Comparison of ENCODE assay signal across 7 mouse cellular contexts in the genomic region with DNA sequence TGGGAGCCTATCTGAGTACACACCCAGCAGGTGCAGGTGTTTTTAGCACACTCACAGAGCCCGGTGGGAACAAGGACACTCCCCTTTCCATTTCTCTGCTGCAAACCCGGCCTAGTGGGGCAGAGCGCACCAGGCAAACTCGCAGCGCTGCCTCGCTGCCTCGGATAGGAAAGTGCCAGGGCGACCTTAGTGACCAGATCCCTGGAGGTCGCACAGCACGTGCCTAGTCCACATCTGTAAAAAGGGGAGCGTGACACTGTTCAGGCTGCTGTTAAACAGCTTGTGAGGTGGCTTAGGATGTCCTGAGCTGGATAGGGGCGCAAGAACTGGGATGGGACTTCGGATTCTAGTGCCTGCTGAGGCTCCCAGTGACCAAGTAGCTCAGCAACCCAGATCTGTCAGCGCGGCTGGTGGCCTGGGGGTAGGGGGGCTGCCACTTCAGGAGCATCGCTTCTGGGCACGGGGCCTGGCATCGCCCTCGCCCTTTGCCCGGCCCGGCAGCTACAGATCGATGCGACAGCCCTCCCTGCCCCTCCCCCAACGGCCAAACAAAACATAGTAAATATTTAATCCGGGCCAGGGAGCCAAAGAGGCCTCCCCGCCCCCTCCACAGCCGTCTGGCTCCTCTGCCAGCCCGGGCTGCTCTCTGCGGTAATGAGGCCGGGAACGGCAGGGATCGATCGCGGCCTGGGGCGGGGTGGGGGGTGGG. TPM values are rescaled to one million over a fixed set of nuclear protein-coding genes. Genes with fewer than 3 reads are reported as not detected.
DNase-seq lines count a peak whose midpoint lies in the region; ATAC-seq and TF ChIP-seq lines count a peak whose summit lies in the region.

No protein-coding gene starts in this region.

- peak overlapping the region; percentile 49 for H3K4me2 ChIP-seq in forebrain, embryonic 14.5 days (ENCODE audit: low read length)
- peak overlapping the region; percentile 54 for H3K4me2 ChIP-seq in liver, postnatal 0 days (ENCODE audit: low read depth, low read length)

- H3K4me3 ChIP-seq in forebrain, embryonic 14.5 days (ENCODE audit: low read depth, low read length), result peak overlapping the region; percentile 18
- peak overlapping the region; percentile 8 for H3K4me3 ChIP-seq in liver, postnatal 0 days (ENCODE audit: low read depth, low read length)

- no peak for TF ChIP-seq CTCF in liver, postnatal 0 days (IDR thresholded peaks at IDR 0.05; ENCODE audit: low read depth)

- H3K27me3 ChIP-seq in forebrain, embryonic 14.5 days (replicated peaks; ENCODE audit: control insufficient read depth, insufficient read depth, low read length), result no peaks in the 10 kb centered on the region
- no peaks in the 10 kb centered on the region for H3K27me3 ChIP-seq in liver, postnatal 0 days (ENCODE audit: insufficient read depth, low read length)

- peak overlapping the region; percentile 46 for H3K9ac ChIP-seq in forebrain, embryonic 14.5 days (ENCODE audit: low read length)
- peak overlapping the region; percentile 54 for H3K9ac ChIP-seq in liver, postnatal 0 days (replicated peaks)

- peak; percentile 65 for DNase-seq in Muller cell, postnatal 12 days (ENCODE audit: inconsistent ontology term)
- DNase-seq in adrenal gland, postnatal 36 days, result peak; percentile 51 to 81
- DNase-seq in forebrain, embryonic 14.5 days (ENCODE audit: low spot score), result peak; percentile 67
- peak; percentile 92 for DNase-seq in kidney, adult 11 months
- DNase-seq in liver, postnatal 0 days, result peak; percentile 87
- DNase-seq in retina, embryonic 14.5 days (ENCODE audit: low spot score), result peak; percentile 85
- no peak for DNase-seq in spleen, postnatal 36 days (ENCODE audit: low spot score in 2 of 2)

- H3K36me3 ChIP-seq in forebrain, embryonic 14.5 days (ENCODE audit: control insufficient read depth, insufficient read depth, low read length), result no peaks in the 10 kb centered on the region
- no peaks in the 10 kb centered on the region for H3K36me3 ChIP-seq in liver, postnatal 0 days (replicated peaks; ENCODE audit: insufficient read depth, low read length)

- peaks cover 12% of the 10 kb centered on the region for H3K4me1 ChIP-seq in forebrain, embryonic 14.5 days (ENCODE audit: control insufficient read depth, insufficient read depth, low read length)
- peaks cover 38% of the 10 kb centered on the region for H3K4me1 ChIP-seq in liver, postnatal 0 days (ENCODE audit: insufficient read depth)

- no peaks in the 10 kb centered on the region for H3K9me3 ChIP-seq in forebrain, embryonic 14.5 days (replicated peaks; ENCODE audit: control insufficient read depth, low read length)
- no peaks in the 10 kb centered on the region for H3K9me3 ChIP-seq in liver, postnatal 0 days (ENCODE audit: low read length)

- no peak overlapping the region for H3K27ac ChIP-seq in forebrain, embryonic 14.5 days (ENCODE audit: low read depth, low read length)
- H3K27ac ChIP-seq in liver, postnatal 0 days (ENCODE audit: low read depth), result peak overlapping the region; percentile 93

- TF ChIP-seq EP300 in liver, postnatal 0 days (IDR thresholded peaks at IDR 0.05; ENCODE audit: low read depth), result no peak

- WGBS in forebrain, embryonic 14.5 days, result 3% methylated on average over 34 of the region's 35 CpGs
- 27% methylated on average over 34 of the region's 35 CpGs for WGBS in liver, postnatal 0 days (ENCODE audit: insufficient replicate concordance)

- peak; percentile 65 for ATAC-seq in forebrain, embryonic 14.5 days
- ATAC-seq in liver, postnatal 0 days, result peak; percentile 92

RNA-seq across cellular contexts. Expression of gene Rtn4rl1, which starts 19.9 kb away (rescaled TPM):
- total RNA-seq in adrenal gland, postnatal 36 days (2021), result 10 to 100 TPM; 37.3 to 53.0 TPM
- polyA plus RNA-seq in forebrain, embryonic 14.5 days (2014; fragmentation: Nextera tagmentation; extraction: Ambion mirVana), result 5.0 and 7.4 TPM in 2 replicates
- polyA plus RNA-seq in liver, postnatal 0 days (2015; fragmentation: Nextera tagmentation; extraction: Ambion mirVana), result 1.5 and 2.0 TPM in 2 replicates

RNA-seq across cellular contexts. Expression of gene Dph1, which starts 22.5 kb away (rescaled TPM):
- total RNA-seq in adrenal gland, postnatal 36 days (2021), result 10 to 100 TPM; 29.8 to 30.6 TPM
- polyA plus RNA-seq in forebrain, embryonic 14.5 days (2014; fragmentation: Nextera tagmentation; extraction: Ambion mirVana), result 15.9 and 17.6 TPM in 2 replicates
- polyA plus RNA-seq in liver, postnatal 0 days (2015; fragmentation: Nextera tagmentation; extraction: Ambion mirVana), result 10.9 and 13.0 TPM in 2 replicates

RNA-seq across cellular contexts. Expression of gene Ovca2, which starts 34.9 kb away (rescaled TPM):
- total RNA-seq in adrenal gland, postnatal 36 days (2021), result 10 to 100 TPM; 20.7 to 22.4 TPM
- polyA plus RNA-seq in forebrain, embryonic 14.5 days (2014; fragmentation: Nextera tagmentation; extraction: Ambion mirVana), result 24.3 and 24.6 TPM in 2 replicates
- polyA plus RNA-seq in liver, postnatal 0 days (2015; fragmentation: Nextera tagmentation; extraction: Ambion mirVana), result 12.4 and 13.6 TPM in 2 replicates

RNA-seq across cellular contexts. Expression of gene Hic1, which starts 44.2 kb away (rescaled TPM):
- 1 to 10 TPM; 8.3 to 9.0 TPM for total RNA-seq in adrenal gland, postnatal 36 days (2021)
- polyA plus RNA-seq in forebrain, embryonic 14.5 days (2014; fragmentation: Nextera tagmentation; extraction: Ambion mirVana), result 1.3 and 2.0 TPM in 2 replicates
- 1.1 and 1.5 TPM in 2 replicates for polyA plus RNA-seq in liver, postnatal 0 days (2015; fragmentation: Nextera tagmentation; extraction: Ambion mirVana)

Comparison
In these comparisons a context has a peak if more than half of its experiments do, and no peak if none do; other contexts are left out.
1. DNase-seq: peak in Muller cell, postnatal 12 days (single experiment), adrenal gland, postnatal 36 days (2 of 2), forebrain, embryonic 14.5 days (single experiment), kidney, adult 11 months (single experiment), liver, postnatal 0 days (single experiment) and retina, embryonic 14.5 days (single experiment); none in spleen, postnatal 36 days (0 of 2).